Mouse (Mus musculus): ENCODE data around the gene Olfr1373. TPM values are rescaled to one million over a fixed set of nuclear protein-coding genes. Genes with fewer than 3 reads are reported as not detected.
"Not testable (repeated sequence)": the region's sequence is repeated elsewhere in the genome, so short reads cannot be mapped to it uniquely, and the experiment has no call there.

Gene Olfr1373
- polyA plus RNA-seq, 1 experiment = not detected

GRCm38 (mm10) chr11:52124468-52124867 lies 20.9 kb downstream of the Olfr1373 start:
- H3K36me3 ChIP-seq (ENCODE audit: control insufficient read depth, insufficient read depth, low read length) = peaks cover 41% of the 10 kb centered on the region

GRCm38 (mm10) chr11:52122045-52122444 lies 23.3 kb downstream of the Olfr1373 start:
- 69% methylated on average over 6 of the region's 6 CpGs for WGBS
- H3K36me3 ChIP-seq (ENCODE audit: control insufficient read depth, insufficient read depth, low read length) = peaks cover 60% of the 10 kb centered on the region
- H3K27me3 ChIP-seq (ENCODE audit: control insufficient read depth, insufficient read depth, low read length) = no peaks in the 10 kb centered on the region
- no peak overlapping the region for H3K27ac ChIP-seq (ENCODE audit: insufficient read depth, low read depth, low read length)
- TF ChIP-seq POLR2A (IDR thresholded peaks at IDR 0.05; ENCODE audit: low read depth, low read length) (no peak), CTCF (IDR thresholded peaks at IDR 0.05; ENCODE audit: extremely low read depth, insufficient read length, insufficient replicate concordance, low read depth, low read length) (no peak)
- H3K4me3 ChIP-seq (ENCODE audit: low read depth, low read length) = no peak overlapping the region
- peaks cover 5% of the 10 kb centered on the region; the same call in 1 of the 2 replicates for H3K4me1 ChIP-seq (ENCODE audit: control insufficient read depth, insufficient read depth, insufficient read length, low read length)

More at GRCm38 (mm10) chr11:52124468-52124867, 20.9 kb downstream of the Olfr1373 start:
- Histone ChIP-seq H3K27ac (ENCODE audit: insufficient read depth, low read depth, low read length) (no peak overlapping the region), H3K4me3 (ENCODE audit: low read depth, low read length) (no peak overlapping the region), H3K27me3 (ENCODE audit: control insufficient read depth, insufficient read depth, low read length) (no peaks in the 10 kb centered on the region), H3K4me1 (ENCODE audit: control insufficient read depth, insufficient read depth, insufficient read length, low read length) (peaks cover 5% of the 10 kb centered on the region; the same call in 1 of the 2 replicates)
- 75% methylated on average over 4 of the region's 4 CpGs for WGBS
- TF ChIP-seq POLR2A (IDR thresholded peaks at IDR 0.05; ENCODE audit: low read depth, low read length) = no peak
- TF ChIP-seq CTCF (IDR thresholded peaks at IDR 0.05; ENCODE audit: extremely low read depth, insufficient read length, insufficient replicate concordance, low read depth, low read length) = no peak

- not testable (repeated sequence) for H3K27ac ChIP-seq (ENCODE audit: insufficient read depth, low read depth, low read length); H3K4me3 ChIP-seq (ENCODE audit: low read depth, low read length); H3K27me3 ChIP-seq (ENCODE audit: control insufficient read depth, insufficient read depth, low read length); H3K4me1 ChIP-seq (ENCODE audit: control insufficient read depth, insufficient read depth, insufficient read length, low read length)
- TF ChIP-seq CTCF (IDR thresholded peaks at IDR 0.05; ENCODE audit: extremely low read depth, insufficient read length, insufficient replicate concordance, low read depth, low read length) = peak; percentile 28; the same call in 1 of the 2 replicates
- H3K36me3 ChIP-seq (ENCODE audit: control insufficient read depth, insufficient read depth, low read length) = peaks cover 68% of the 10 kb centered on the region
Observed at GRCm38 (mm10) chr11:52120415-52120814, 24.9 kb downstream of the Olfr1373 start.

- 90% methylated on average over 7 of the region's 7 CpGs for WGBS
Observed at GRCm38 (mm10) chr11:52117156-52117555, 28.2 kb downstream of the Olfr1373 start.

GRCm38 (mm10) chr11:52116117-52116516 lies 29.2 kb downstream of the Olfr1373 start:
- H3K27ac ChIP-seq (ENCODE audit: insufficient read depth, low read depth, low read length); H3K4me1 ChIP-seq (ENCODE audit: control insufficient read depth, insufficient read depth, insufficient read length, low read length); H3K27me3 ChIP-seq (ENCODE audit: control insufficient read depth, insufficient read depth, low read length); H3K4me3 ChIP-seq (ENCODE audit: low read depth, low read length): not testable (repeated sequence)
- peaks cover 57% of the 10 kb centered on the region for H3K36me3 ChIP-seq (ENCODE audit: control insufficient read depth, insufficient read depth, low read length)
- WGBS = 83% methylated on average over 6 of the region's 6 CpGs

More at GRCm38 (mm10) chr11:52117156-52117555, 28.2 kb downstream of the Olfr1373 start:
- no peak overlapping the region for H3K4me3 ChIP-seq (ENCODE audit: low read depth, low read length)
- no peak for TF ChIP-seq POLR2A (IDR thresholded peaks at IDR 0.05; ENCODE audit: low read depth, low read length)
- TF ChIP-seq CTCF (IDR thresholded peaks at IDR 0.05; ENCODE audit: extremely low read depth, insufficient read length, insufficient replicate concordance, low read depth, low read length) = no peak
- H3K27me3 ChIP-seq (ENCODE audit: control insufficient read depth, insufficient read depth, low read length) = no peaks in the 10 kb centered on the region
- no peak overlapping the region for H3K27ac ChIP-seq (ENCODE audit: insufficient read depth, low read depth, low read length)
- peaks cover 67% of the 10 kb centered on the region for H3K36me3 ChIP-seq (ENCODE audit: control insufficient read depth, insufficient read depth, low read length)
- no peaks in the 10 kb centered on the region for H3K4me1 ChIP-seq (ENCODE audit: control insufficient read depth, insufficient read depth, insufficient read length, low read length)

GRCm38 (mm10) chr11:52115479-52115878 lies 29.8 kb downstream of the Olfr1373 start:
- Histone ChIP-seq H3K36me3 (ENCODE audit: control insufficient read depth, insufficient read depth, low read length) (peaks cover 52% of the 10 kb centered on the region), H3K4me3 (ENCODE audit: low read depth, low read length) (no peak overlapping the region), H3K4me1 (ENCODE audit: control insufficient read depth, insufficient read depth, insufficient read length, low read length) (no peaks in the 10 kb centered on the region), H3K27ac (ENCODE audit: insufficient read depth, low read depth, low read length) (no peak overlapping the region), H3K27me3 (ENCODE audit: control insufficient read depth, insufficient read depth, low read length) (no peaks in the 10 kb centered on the region)
- 92% methylated on average over 3 of the region's 3 CpGs for WGBS
- no peak for TF ChIP-seq POLR2A (IDR thresholded peaks at IDR 0.05; ENCODE audit: low read depth, low read length)
- TF ChIP-seq CTCF (IDR thresholded peaks at IDR 0.05; ENCODE audit: extremely low read depth, insufficient read length, insufficient replicate concordance, low read depth, low read length) = no peak

GRCm38 (mm10) chr11:52109421-52109820 lies 35.9 kb downstream of the Olfr1373 start:
- Histone ChIP-seq H3K27ac (ENCODE audit: insufficient read depth, low read depth, low read length) (no peak overlapping the region), H3K36me3 (ENCODE audit: control insufficient read depth, insufficient read depth, low read length) (peaks cover 9% of the 10 kb centered on the region), H3K4me1 (ENCODE audit: control insufficient read depth, insufficient read depth, insufficient read length, low read length) (peaks cover 3% of the 10 kb centered on the region; the same call in 1 of the 2 replicates), H3K27me3 (ENCODE audit: control insufficient read depth, insufficient read depth, low read length) (no peaks in the 10 kb centered on the region), H3K4me3 (ENCODE audit: low read depth, low read length) (no peak overlapping the region)
- WGBS = 50% methylated on average over 1 of the region's 1 CpGs
- no peak for TF ChIP-seq CTCF (IDR thresholded peaks at IDR 0.05; ENCODE audit: extremely low read depth, insufficient read length, insufficient replicate concordance, low read depth, low read length)
- TF ChIP-seq POLR2A (IDR thresholded peaks at IDR 0.05; ENCODE audit: low read depth, low read length) = no peak

- 81% methylated on average over 5 of the region's 5 CpGs for WGBS
- H3K4me1 ChIP-seq (ENCODE audit: control insufficient read depth, insufficient read depth, insufficient read length, low read length) = peaks cover 4% of the 10 kb centered on the region; the same call in 1 of the 2 replicates
- H3K27ac ChIP-seq (ENCODE audit: insufficient read depth, low read depth, low read length) = no peak overlapping the region
- H3K4me3 ChIP-seq (ENCODE audit: low read depth, low read length) = no peak overlapping the region
- no peak for TF ChIP-seq POLR2A (IDR thresholded peaks at IDR 0.05; ENCODE audit: low read depth, low read length)
- TF ChIP-seq CTCF (IDR thresholded peaks at IDR 0.05; ENCODE audit: extremely low read depth, insufficient read length, insufficient replicate concordance, low read depth, low read length) = no peak
- H3K36me3 ChIP-seq (ENCODE audit: control insufficient read depth, insufficient read depth, low read length) = peaks cover 6% of the 10 kb centered on the region
- no peaks in the 10 kb centered on the region for H3K27me3 ChIP-seq (ENCODE audit: control insufficient read depth, insufficient read depth, low read length)
Observed at GRCm38 (mm10) chr11:52108796-52109195, 36.5 kb downstream of the Olfr1373 start.

Measured in small intestine, adult 2 months (tissue).